Mouse (Mus musculus) leukemia stem cell, adult 10-12 weeks (primary cell): Measurements from ENCODE around the gene Ifna7. TPM values are rescaled to one million over a fixed set of nuclear protein-coding genes. Genes with fewer than 3 reads are reported as not detected.

Experiments used
- polyA plus RNA-seq: library from polyadenylated mRNA; stranded (reverse); fragments of >175 nt; gene quantifications from 2 replicates; pipeline ENCODE4 v1.2.3, GENCODE M21; 2012; ENCODE audit warnings: low replicate concordance

Gene Ifna7
- polyA plus RNA-seq, result not detected in 2 replicates

DNA sequence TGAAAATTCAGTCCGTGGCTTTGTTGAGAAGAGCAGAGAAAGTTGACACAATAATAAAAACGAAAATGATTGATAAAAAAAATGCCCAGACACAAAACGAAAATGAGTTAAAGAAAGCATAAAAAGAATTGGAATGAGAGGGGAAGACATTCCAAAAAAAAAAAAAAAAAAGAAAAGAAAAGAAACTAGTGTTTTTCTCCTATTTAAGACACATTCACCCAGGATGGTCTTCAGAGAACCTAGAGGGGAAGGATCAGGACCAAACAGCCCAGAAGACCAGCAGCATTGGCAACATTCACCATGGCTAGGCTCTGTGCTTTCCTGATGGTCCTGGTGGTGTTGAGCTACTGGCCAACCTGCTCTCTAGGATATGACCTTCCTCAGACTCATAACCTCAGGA lies at the start of gene Ifna7:
Gene Ifna7 (plus strand): TSS at position 301 of the 400 bp plus-strand sequence.

DNA sequence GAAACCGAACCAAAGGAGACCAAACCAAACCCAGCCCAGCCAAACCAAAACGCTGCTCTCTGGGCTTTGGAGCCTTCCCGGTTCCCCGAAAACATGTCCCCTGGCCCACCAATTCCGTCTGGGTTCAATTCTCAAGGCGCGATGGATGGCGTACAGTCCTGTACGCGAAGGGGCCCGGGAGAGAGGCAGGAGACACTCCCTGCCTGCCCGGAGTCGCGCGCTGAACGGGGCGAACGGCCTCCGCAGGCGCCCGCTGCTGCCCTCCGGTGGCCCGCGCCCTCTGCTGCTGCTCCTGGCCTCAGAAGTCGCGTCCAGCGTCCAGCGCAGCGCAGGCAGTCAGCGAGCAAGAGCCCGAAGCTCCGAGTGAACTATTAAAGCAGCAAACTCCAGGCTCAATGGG lies 42.5 kb upstream of the Ifna7 start, which contains the start of gene Gm13290:
Gene Gm13290 (plus strand): TSS at position 301 of the 400 bp plus-strand sequence.

DNA sequence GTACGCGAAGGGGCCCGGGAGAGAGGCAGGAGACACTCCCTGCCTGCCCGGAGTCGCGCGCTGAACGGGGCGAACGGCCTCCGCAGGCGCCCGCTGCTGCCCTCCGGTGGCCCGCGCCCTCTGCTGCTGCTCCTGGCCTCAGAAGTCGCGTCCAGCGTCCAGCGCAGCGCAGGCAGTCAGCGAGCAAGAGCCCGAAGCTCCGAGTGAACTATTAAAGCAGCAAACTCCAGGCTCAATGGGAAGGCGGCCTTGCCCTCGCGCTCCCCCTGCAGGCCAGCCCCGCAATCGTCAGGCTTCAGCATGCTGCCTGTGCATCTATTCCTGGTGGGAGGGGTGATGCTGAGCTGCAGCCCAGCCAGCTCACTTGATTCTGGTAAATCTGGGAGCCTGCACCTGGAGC lies 39.4 kb upstream of the Ifna7 start, which contains the start of gene Gm13289:
Gene Gm13289 (plus strand): TSS at position 301 of the 400 bp plus-strand sequence.

DNA sequence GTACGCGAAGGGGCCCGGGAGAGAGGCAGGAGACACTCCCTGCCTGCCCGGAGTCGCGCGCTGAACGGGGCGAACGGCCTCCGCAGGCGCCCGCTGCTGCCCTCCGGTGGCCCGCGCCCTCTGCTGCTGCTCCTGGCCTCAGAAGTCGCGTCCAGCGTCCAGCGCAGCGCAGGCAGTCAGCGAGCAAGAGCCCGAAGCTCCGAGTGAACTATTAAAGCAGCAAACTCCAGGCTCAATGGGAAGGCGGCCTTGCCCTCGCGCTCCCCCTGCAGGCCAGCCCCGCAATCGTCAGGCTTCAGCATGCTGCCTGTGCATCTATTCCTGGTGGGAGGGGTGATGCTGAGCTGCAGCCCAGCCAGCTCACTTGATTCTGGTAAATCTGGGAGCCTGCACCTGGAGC lies 36.5 kb upstream of the Ifna7 start, which contains the start of gene Gm13272:
Gene Gm13272 (plus strand): TSS at position 301 of the 400 bp plus-strand sequence.

DNA sequence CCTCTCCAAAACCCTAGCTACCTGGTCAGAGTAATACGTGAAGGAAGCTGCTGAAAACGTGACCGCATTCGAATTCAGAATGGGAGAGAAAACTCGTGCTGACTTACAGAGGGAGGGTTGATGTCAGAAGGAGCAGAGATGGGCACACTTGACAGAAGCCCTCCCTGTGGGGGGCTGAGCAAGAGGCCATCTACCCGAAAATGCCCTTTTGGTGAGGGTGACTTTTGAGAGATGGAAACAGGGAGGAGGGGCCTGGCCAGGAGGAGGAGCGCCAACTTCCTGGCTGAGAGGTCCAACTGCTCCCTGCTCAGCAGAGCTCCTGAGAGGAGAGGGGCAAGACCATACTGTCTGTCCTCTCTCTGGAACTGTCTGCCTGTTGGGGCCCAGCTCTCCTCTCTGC lies 34.2 kb upstream of the Ifna7 start, which contains the start of gene Ifnz:
Gene Ifnz (plus strand): TSS at position 301 of the 400 bp plus-strand sequence.

DNA sequence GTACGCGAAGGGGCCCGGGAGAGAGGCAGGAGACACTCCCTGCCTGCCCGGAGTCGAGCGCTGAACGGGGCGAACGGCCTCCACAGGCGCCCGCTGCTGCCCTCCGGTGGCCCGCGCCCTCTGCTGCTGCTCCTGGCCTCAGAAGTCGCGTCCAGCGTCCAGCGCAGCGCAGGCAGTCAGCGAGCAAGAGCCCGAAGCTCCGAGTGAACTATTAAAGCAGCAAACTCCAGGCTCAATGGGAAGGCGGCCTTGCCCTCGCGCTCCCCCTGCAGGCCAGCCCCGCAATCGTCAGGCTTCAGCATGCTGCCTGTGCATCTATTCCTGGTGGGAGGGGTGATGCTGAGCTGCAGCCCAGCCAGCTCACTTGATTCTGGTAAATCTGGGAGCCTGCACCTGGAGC lies 30.6 kb upstream of the Ifna7 start, which contains the start of gene Gm13276:
Gene Gm13276 (plus strand): TSS at position 301 of the 400 bp plus-strand sequence.

DNA sequence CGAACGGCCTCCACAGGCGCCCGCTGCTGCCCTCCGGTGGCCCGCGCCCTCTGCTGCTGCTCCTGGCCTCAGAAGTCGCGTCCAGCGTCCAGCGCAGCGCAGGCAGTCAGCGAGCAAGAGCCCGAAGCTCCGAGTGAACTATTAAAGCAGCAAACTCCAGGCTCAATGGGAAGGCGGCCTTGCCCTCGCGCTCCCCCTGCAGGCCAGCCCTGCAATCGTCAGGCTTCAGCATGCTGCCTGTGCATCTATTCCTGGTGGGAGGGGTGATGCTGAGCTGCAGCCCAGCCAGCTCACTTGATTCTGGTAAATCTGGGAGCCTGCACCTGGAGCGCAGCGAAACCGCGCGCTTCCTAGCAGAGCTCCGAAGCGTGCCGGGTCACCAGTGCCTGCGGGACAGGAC lies 27.6 kb upstream of the Ifna7 start, which contains the start of gene Gm13277:
Gene Gm13277 (plus strand): TSS at position 231 of the 400 bp plus-strand sequence.

DNA sequence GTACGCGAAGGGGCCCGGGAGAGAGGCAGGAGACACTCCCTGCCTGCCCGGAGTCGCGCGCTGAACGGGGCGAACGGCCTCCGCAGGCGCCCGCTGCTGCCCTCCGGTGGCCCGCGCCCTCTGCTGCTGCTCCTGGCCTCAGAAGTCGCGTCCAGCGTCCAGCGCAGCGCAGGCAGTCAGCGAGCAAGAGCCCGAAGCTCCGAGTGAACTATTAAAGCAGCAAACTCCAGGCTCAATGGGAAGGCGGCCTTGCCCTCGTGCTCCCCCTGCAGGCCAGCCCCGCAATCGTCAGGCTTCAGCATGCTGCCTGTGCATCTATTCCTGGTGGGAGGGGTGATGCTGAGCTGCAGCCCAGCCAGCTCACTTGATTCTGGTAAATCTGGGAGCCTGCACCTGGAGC lies 24.8 kb upstream of the Ifna7 start, which contains the start of gene Gm13278:
Gene Gm13278 (plus strand): TSS at position 301 of the 400 bp plus-strand sequence.

DNA sequence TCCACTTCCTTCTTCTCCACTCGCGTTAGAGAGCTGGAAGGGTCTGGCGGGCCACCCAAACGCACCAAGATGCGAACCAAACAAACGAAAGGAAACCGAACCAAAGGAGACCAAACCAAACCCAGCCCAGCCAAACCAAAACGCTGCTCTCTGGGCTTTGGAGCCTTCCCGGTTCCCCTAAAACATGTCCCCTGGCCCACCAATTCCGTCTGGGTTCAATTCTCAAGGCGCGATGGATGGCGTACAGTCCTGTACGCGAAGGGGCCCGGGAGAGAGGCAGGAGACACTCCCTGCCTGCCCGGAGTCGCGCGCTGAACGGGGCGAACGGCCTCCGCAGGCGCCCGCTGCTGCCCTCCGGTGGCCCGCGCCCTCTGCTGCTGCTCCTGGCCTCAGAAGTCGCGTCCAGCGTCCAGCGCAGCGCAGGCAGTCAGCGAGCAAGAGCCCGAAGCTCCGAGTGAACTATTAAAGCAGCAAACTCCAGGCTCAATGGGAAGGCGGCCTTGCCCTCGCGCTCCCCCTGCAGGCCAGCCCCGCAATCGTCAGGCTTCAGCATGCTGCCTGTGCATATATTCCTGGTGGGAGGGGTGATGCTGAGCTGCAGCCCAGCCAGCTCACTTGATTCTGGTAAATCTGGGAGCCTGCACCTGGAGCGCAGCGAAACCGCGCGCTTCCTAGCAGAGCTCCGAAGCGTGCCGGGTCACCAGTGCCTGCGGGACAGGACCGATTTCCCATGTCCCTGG lies 21.9 kb upstream of the Ifna7 start, which contains the start of gene Gm13275:
Gene Gm13275 (plus strand): TSS at position 552 of the 740 bp plus-strand sequence.

DNA sequence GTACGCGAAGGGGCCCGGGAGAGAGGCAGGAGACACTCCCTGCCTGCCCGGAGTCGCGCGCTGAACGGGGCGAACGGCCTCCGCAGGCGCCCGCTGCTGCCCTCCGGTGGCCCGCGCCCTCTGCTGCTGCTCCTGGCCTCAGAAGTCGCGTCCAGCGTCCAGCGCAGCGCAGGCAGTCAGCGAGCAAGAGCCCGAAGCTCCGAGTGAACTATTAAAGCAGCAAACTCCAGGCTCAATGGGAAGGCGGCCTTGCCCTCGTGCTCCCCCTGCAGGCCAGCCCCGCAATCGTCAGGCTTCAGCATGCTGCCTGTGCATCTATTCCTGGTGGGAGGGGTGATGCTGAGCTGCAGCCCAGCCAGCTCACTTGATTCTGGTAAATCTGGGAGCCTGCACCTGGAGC lies 18.9 kb upstream of the Ifna7 start, which contains the start of gene Gm13279:
Gene Gm13279 (plus strand): TSS at position 301 of the 400 bp plus-strand sequence.

DNA sequence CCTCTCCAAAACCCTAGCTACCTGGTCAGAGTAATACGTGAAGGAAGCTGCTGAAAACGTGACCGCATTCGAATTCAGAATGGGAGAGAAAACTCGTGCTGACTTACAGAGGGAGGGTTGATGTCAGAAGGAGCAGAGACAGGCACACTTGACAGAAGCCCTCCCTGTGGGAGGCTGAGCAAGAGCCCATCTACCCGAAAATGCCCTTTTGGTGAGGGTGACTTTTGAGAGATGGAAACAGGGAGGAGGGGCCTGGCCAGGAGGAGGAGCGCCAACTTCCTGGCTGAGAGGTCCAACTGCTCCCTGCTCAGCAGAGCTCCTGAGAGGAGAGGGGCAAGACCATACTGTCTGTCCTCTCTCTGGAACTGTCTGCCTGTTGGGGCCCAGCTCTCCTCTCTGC lies 16.7 kb upstream of the Ifna7 start, which contains the start of gene Gm13285:
Gene Gm13285 (plus strand): TSS at position 301 of the 400 bp plus-strand sequence.

DNA sequence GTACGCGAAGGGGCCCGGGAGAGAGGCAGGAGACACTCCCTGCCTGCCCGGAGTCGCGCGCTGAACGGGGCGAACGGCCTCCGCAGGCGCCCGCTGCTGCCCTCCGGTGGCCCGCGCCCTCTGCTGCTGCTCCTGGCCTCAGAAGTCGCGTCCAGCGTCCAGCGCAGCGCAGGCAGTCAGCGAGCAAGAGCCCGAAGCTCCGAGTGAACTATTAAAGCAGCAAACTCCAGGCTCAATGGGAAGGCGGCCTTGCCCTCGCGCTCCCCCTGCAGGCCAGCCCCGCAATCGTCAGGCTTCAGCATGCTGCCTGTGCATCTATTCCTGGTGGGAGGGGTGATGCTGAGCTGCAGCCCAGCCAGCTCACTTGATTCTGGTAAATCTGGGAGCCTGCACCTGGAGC lies 13.1 kb upstream of the Ifna7 start, which contains the start of gene Gm13287:
Gene Gm13287 (plus strand): TSS at position 301 of the 400 bp plus-strand sequence.

DNA sequence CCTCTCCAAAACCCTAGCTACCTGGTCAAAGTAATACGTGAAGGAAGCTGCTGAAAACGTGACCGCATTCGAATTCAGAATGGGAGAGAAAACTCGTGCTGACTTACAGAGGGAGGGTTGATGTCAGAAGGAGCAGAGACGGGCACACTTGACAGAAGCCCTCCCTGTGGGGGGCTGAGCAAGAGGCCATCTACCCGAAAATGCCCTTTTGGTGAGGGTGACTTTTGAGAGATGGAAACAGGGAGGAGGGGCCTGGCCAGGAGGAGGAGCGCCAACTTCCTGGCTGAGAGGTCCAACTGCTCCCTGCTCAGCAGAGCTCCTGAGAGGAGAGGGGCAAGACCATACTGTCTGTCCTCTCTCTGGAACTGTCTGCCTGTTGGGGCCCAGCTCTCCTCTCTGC lies 10.8 kb upstream of the Ifna7 start, which contains the start of gene Gm13288:
Gene Gm13288 (plus strand): TSS at position 301 of the 400 bp plus-strand sequence.

DNA sequence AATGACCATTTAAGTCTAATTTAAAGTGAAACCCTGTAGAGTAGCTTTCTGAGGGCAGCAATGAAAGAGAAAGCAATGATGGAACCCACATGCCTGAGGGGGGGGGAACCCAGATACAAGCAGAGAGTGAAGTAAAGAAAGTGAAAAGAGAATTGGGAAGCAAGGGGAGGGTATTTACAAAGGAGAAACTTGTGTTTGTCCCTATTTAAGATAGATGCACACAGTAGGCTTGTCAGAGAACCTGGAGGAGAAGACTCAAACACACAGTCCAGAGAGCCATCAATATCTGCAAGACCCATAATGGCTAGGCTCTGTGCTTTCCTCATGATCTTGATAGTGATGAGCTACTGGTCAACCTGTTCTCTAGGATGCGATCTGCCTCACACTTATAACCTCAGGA lies 3.6 kb downstream of the Ifna7 start, which contains the start of gene Ifna11:
Gene Ifna11 (plus strand): TSS at position 301 of the 400 bp plus-strand sequence.

DNA sequence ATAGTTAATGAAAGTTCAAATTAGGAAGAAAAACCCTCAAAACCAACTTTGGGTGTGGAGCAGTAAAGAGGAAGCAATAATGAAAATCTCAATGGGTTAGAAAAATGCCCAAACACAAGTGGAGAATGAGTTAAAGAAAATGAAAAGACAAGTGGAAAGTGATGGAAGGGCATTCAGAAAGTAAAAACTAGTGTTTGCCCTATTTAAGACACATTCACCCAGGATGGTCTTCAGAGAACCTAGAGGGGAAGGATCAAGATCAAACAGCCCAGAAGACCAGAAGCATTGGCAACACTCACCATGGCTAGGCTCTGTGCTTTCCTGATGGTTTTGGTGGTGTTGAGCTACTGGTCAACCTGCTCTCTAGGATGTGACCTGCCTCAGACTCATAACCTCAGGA lies 11.1 kb downstream of the Ifna7 start, which contains the start of gene Ifna6:
Gene Ifna6 (plus strand): TSS at position 301 of the 400 bp plus-strand sequence.

DNA sequence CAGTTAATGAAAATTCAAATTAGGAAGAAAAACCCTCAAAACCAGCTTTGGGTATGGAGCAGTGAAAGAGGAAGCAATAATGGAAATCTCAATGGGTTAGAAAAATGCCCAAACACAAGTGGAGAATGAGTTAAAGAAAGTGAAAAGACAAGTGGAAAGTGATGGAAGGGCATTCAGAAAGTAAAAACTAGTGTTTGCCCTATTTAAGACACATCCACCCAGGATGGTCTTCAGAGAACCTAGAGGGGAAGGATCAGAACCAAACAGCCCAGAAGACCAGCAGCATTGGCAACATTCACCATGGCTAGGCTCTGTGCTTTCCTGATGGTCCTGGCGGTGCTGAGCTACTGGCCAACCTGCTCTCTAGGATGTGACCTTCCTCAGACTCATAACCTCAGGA lies 19.2 kb downstream of the Ifna7 start, which contains the start of gene Ifna5:
Gene Ifna5 (plus strand): TSS at position 301 of the 400 bp plus-strand sequence.

DNA sequence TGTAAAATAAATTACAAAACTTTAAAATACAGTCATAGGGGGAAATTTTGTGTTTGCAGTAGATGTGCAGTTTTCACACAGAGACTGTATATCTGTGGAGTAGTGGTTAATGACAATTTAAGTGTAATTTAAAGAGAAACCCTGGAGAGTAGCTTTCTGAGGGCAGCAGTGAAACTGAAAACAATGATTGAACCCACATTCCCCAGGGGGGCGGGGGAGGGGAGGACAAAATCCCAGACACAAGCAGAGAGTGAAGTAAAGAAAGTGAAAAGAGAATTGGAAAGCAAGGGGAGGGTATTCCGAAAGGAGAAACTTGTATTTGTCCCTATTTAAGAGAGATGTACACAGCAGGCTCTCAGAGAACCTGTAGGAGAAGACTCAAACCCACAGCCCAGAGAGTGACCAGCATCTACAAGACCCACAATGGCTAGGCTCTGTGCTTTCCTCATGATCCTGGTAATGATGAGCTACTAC lies 25.4 kb downstream of the Ifna7 start, which contains the start of gene Ifna4:
Gene Ifna4 (plus strand): TSS at position 424 of the 474 bp plus-strand sequence.

DNA sequence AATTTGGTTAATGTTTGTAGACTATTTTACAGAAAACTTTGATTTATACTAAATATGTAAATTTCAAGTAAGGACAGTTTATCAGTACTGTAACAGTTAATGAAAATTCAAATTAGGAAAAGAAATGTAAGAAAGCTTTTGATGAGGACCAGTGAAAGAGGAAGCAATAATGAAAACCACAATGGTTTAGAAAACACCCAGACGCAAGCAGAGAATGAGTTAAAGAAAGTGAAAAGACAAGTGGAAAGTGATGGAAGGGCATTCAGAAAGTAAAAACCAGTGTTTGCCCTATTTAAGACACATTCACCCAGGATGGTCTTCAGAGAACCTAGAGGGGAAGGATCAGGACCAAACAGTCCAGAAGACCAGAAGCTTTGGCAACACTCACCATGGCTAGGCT lies 33.7 kb downstream of the Ifna7 start, which contains the start of gene Ifna1:
Gene Ifna1 (plus strand): TSS at position 390 of the 400 bp plus-strand sequence.

Other genes with a start within 250 kb of the Ifna7 start
- not detected in 2 replicates for gene Ifna14, start 244.4 kb upstream of the Ifna7 start, polyA plus RNA-seq
- gene Ifna9, start 223.8 kb upstream of the Ifna7 start, polyA plus RNA-seq, result not detected in 2 replicates
- not detected in 2 replicates for gene Ifna12, start 212.9 kb upstream of the Ifna7 start, polyA plus RNA-seq
- gene C87499, start 181.8 kb upstream of the Ifna7 start, polyA plus RNA-seq, result not detected in 2 replicates
- not detected in 2 replicates for gene Ifna13, start 171.8 kb upstream of the Ifna7 start, polyA plus RNA-seq
- gene Ifna16, start 139.3 kb upstream of the Ifna7 start, polyA plus RNA-seq, result not detected in 2 replicates
- gene Ifna2, start 132.3 kb upstream of the Ifna7 start, polyA plus RNA-seq, result not detected in 2 replicates
- not detected in 2 replicates for gene Ifnab, start 124.9 kb upstream of the Ifna7 start, polyA plus RNA-seq
- not detected in 2 replicates for gene Gm26566, start 94.4 kb upstream of the Ifna7 start, polyA plus RNA-seq
- gene Klhl9, start 93.8 kb upstream of the Ifna7 start, polyA plus RNA-seq, result 5.7 and 6.4 TPM in 2 replicates
- gene Gm13271, start 61.4 kb upstream of the Ifna7 start, polyA plus RNA-seq, result not detected in 2 replicates
- not detected in 2 replicates for gene Gm13283, start 56.1 kb upstream of the Ifna7 start, polyA plus RNA-seq
- gene Gm13290, start 42.4 kb upstream of the Ifna7 start, polyA plus RNA-seq, result not detected in 2 replicates
- not detected in 2 replicates for gene Gm13289, start 39.3 kb upstream of the Ifna7 start, polyA plus RNA-seq
- gene Gm13272, start 36.4 kb upstream of the Ifna7 start, polyA plus RNA-seq, result not detected in 2 replicates
- not detected in 2 replicates for gene Ifnz, start 34.1 kb upstream of the Ifna7 start, polyA plus RNA-seq
- gene Gm13276, start 30.5 kb upstream of the Ifna7 start, polyA plus RNA-seq, result not detected in 2 replicates
- not detected in 2 replicates for gene Gm13277, start 27.6 kb upstream of the Ifna7 start, polyA plus RNA-seq
- gene Gm13278, start 24.7 kb upstream of the Ifna7 start, polyA plus RNA-seq, result not detected in 2 replicates
- not detected in 2 replicates for gene Gm13275, start 21.7 kb upstream of the Ifna7 start, polyA plus RNA-seq
- gene Gm13279, start 18.8 kb upstream of the Ifna7 start, polyA plus RNA-seq, result not detected in 2 replicates
- not detected in 2 replicates for gene Gm13285, start 16.6 kb upstream of the Ifna7 start, polyA plus RNA-seq
- not detected in 2 replicates for gene Gm13287, start 13.0 kb upstream of the Ifna7 start, polyA plus RNA-seq
- not detected in 2 replicates for gene Gm13288, start 10.7 kb upstream of the Ifna7 start, polyA plus RNA-seq
- not detected in 2 replicates for gene Ifna11, start 3.7 kb downstream of the Ifna7 start, polyA plus RNA-seq
- not detected in 2 replicates for gene Ifna6, start 11.2 kb downstream of the Ifna7 start, polyA plus RNA-seq
- gene Ifna5, start 19.3 kb downstream of the Ifna7 start, polyA plus RNA-seq, result not detected in 2 replicates
- gene Ifna4, start 25.6 kb downstream of the Ifna7 start, polyA plus RNA-seq, result not detected in 2 replicates
- not detected in 2 replicates for gene Ifna1, start 33.9 kb downstream of the Ifna7 start, polyA plus RNA-seq
- not detected in 2 replicates for gene Ifne, start 64.0 kb downstream of the Ifna7 start, polyA plus RNA-seq